Mouse (Mus musculus) brain, adult 10 weeks (tissue): ENCODE data around the gene Nfat5. TPM values are rescaled to one million over a fixed set of nuclear protein-coding genes. Genes with fewer than 3 reads are reported as not detected.

Experiments
- polyA plus RNA-seq: library from polyadenylated mRNA; stranded (reverse); fragments of 350-450 nt; fragmentation: Illumina TruSeq; extraction: RNeasy Lipid Tissue Mini Kit (QIAGEN cat#74804); gene quantifications from one replicate; pipeline ENCODE4 v1.2.3, GENCODE M21; 2015; ENCODE audit warnings: low read depth, low replicate concordance

Nfat5 gene
- polyA plus RNA-seq: 27.3 TPM

GRCm38 (mm10) chr8:107292928-107293601 lies at the start of gene Nfat5:
Nfat5 (plus strand) TSS chr8:107293470.

GRCm38 (mm10) chr8:107403038-107403781 lies 109.9 kb downstream of the Nfat5 start, which contains the start of gene Nqo1:
Nqo1 (minus strand) TSS chr8:107403206.

GRCm38 (mm10) chr8:107424597-107425229 lies 131.4 kb downstream of the Nfat5 start, which contains the start of gene Nob1:
Nob1 (minus strand) TSS chr8:107425051.

Other genes starting within 250 kb of the Nfat5 start
- 34.1 TPM for gene Pdf, start 244.9 kb upstream of the Nfat5 start, polyA plus RNA-seq
- 27.1 TPM for gene Cog8, start 236.8 kb upstream of the Nfat5 start, polyA plus RNA-seq
- gene Nip7, start 236.6 kb upstream of the Nfat5 start, polyA plus RNA-seq: 45.9 TPM
- gene Tmed6, start 227.8 kb upstream of the Nfat5 start, polyA plus RNA-seq: not detected
- 34.8 TPM for gene Terf2, start 196.9 kb upstream of the Nfat5 start, polyA plus RNA-seq
- 93.6 TPM for gene Cyb5b, start 142.8 kb upstream of the Nfat5 start, polyA plus RNA-seq
- gene Nqo1, start 109.7 kb downstream of the Nfat5 start, polyA plus RNA-seq: 9.0 TPM
- gene Nob1, start 131.6 kb downstream of the Nfat5 start, polyA plus RNA-seq: 34.7 TPM
- gene Wwp2, start 142.9 kb downstream of the Nfat5 start, polyA plus RNA-seq: 23.6 TPM